Mouse (Mus musculus): ENCODE measurements around the gene Gm27029.
"Not testable (repeated sequence)": the region's sequence is repeated elsewhere in the genome, so short reads cannot be mapped to it uniquely, and the experiment has no call there.

- TF ChIP-seq CTCF (IDR thresholded peaks at IDR 0.05; ENCODE audit: borderline replicate concordance, insufficient read depth, low read depth, low read length); POLR2A (IDR thresholded peaks at IDR 0.05; ENCODE audit: borderline replicate concordance, insufficient read depth, low read length): not testable (repeated sequence)
Observed at GRCm38 (mm10) chr11:101378196-101378595, 46.4 kb downstream of the Gm27029 start.

Data from cerebellum, adult 2 months (tissue).